Mouse (Mus musculus): ENCODE data around the gene Gm5431. TPM values are rescaled to one million over a fixed set of nuclear protein-coding genes. Genes with fewer than 3 reads are reported as not detected.

Gene Gm5431
- polyA plus RNA-seq, 1 experiment from 2014 or later = 0.28 TPM

DNA sequence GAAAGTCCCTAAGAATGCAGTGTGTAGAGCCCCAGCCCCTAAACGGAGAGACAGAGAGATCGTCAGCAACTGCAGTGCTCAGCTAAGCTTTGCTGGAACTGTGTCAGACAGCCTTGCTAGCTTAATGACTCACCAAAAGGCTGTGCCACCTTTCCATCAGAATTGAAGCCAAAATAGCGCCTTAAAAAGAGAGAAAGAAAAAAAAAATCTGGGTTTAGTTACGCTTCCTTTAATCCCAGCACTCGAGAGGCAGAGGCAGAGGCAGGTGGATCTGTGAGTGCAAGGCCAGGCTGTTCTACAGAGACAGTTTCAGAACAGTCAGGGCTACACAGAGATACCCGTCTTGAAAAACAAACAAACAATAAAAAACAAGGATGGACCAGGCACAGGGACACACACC lies 57.7 kb downstream of the Gm5431 start:
- Histone ChIP-seq H3K27me3 (replicated peaks; ENCODE audit: control insufficient read depth, insufficient read depth, low read length) (no peaks in the 10 kb centered on the region), H3K9me3 (ENCODE audit: control insufficient read depth, low read length) (no peaks in the 10 kb centered on the region), H3K36me3 (ENCODE audit: control insufficient read depth, insufficient read depth, low read length) (no peaks in the 10 kb centered on the region), H3K9ac (ENCODE audit: low read depth, low read length) (no peak overlapping the region), H3K4me2 (ENCODE audit: low read depth, low read length) (no peak overlapping the region), H3K4me3 (ENCODE audit: low read length) (no peak overlapping the region), H3K27ac (ENCODE audit: low read length) (no peak overlapping the region), H3K4me1 (ENCODE audit: control insufficient read depth, insufficient read depth, low read length) (0 out of 2 replicates have a peak, but pooled peaks cover 3% of the 10 kb centered on the region)
- ATAC-seq = no peak
- 57% methylated on average over 6 of the region's 6 CpGs for WGBS

DNA sequence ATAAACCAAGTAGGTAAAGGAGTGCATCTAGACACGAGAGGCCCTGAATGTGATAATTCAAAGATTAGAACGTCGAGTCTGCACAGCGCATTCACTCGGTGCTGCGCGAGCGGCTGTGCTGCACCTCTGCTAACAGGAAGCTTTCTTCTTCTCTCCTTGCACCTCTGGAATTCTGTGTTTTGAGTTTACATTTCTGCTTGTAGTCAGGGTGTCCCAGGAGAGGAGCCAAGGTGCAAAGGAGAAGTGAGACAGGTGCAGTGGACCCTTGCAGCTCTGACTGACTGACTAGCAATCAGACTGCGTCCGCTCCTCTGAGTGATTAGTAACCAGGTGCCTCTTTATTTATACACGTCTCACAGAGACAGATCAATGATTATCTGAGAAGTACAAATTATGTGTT lies 58.8 kb downstream of the Gm5431 start:
- Histone ChIP-seq H3K27me3 (replicated peaks; ENCODE audit: control insufficient read depth, insufficient read depth, low read length) (no peaks in the 10 kb centered on the region), H3K4me1 (ENCODE audit: control insufficient read depth, insufficient read depth, low read length) (peaks cover 9% of the 10 kb centered on the region), H3K4me2 (ENCODE audit: low read depth, low read length) (no peak overlapping the region), H3K36me3 (ENCODE audit: control insufficient read depth, insufficient read depth, low read length) (no peaks in the 10 kb centered on the region), H3K4me3 (ENCODE audit: low read length) (no peak overlapping the region), H3K9ac (ENCODE audit: low read depth, low read length) (no peak overlapping the region), H3K27ac (ENCODE audit: low read length) (no peak overlapping the region), H3K9me3 (ENCODE audit: control insufficient read depth, low read length) (no peaks in the 10 kb centered on the region)
- ATAC-seq = 0 out of 2 replicates have a peak, but pooled peaks have one; percentile 3
- WGBS = 58% methylated on average over 11 of the region's 11 CpGs

DNA sequence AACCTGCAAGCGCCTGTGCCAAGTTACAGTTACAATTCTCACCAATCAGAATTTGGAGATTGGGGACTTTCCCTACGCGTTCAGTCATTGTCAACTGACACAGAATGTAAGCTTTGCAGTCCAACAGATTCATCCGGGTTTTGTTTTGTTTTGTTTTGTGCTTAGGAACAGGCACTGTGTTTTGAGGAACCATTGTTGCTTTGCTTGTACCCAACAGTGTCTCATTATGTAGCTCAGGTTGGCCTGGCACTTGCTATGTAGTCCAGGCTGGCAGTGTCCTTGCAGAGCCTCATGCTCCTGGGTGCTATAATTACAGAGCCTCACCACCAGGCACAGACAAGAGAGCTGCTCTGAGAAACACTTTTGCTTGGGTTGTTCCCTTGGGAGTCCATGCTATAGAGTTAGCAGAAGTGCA lies 59.6 kb downstream of the Gm5431 start:
- no peak overlapping the region for H3K27ac ChIP-seq (ENCODE audit: low read length)

DNA sequence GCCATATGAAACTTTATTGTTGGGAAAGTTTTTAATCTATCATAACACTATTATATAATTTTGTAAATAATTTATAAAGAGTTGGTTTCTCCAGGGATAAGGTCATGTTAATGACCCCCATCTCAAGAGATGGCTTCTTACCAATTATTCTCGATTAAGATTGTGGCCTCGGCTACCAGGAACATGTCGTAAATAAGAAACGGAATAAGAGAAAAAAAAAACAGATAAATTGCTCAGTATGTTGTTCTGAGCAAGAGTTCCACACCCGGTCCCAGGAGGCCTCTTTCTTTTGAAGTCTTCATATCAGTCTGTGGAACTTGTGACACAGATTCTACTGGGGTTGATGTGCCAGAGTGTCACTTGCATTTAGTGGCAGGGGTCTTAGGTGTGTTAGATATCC lies 60.8 kb downstream of the Gm5431 start:
- Histone ChIP-seq H3K27me3 (replicated peaks; ENCODE audit: control insufficient read depth, insufficient read depth, low read length) (no peaks in the 10 kb centered on the region), H3K27ac (ENCODE audit: low read length) (no peak overlapping the region), H3K9ac (ENCODE audit: low read depth, low read length) (no peak overlapping the region), H3K36me3 (ENCODE audit: control insufficient read depth, insufficient read depth, low read length) (no peaks in the 10 kb centered on the region), H3K4me3 (ENCODE audit: low read length) (no peak overlapping the region), H3K9me3 (ENCODE audit: control insufficient read depth, low read length) (no peaks in the 10 kb centered on the region), H3K4me2 (ENCODE audit: low read depth, low read length) (no peak overlapping the region), H3K4me1 (ENCODE audit: control insufficient read depth, insufficient read depth, low read length) (peaks cover 15% of the 10 kb centered on the region)
- no peak for ATAC-seq
- WGBS = 84% methylated on average over 5 of the region's 5 CpGs

More for the DNA sequence above, 59.6 kb downstream of the Gm5431 start:
- Histone ChIP-seq H3K36me3 (ENCODE audit: control insufficient read depth, insufficient read depth, low read length) (no peaks in the 10 kb centered on the region), H3K4me1 (ENCODE audit: control insufficient read depth, insufficient read depth, low read length) (peaks cover 10% of the 10 kb centered on the region), H3K4me2 (ENCODE audit: low read depth, low read length) (no peak overlapping the region), H3K9me3 (ENCODE audit: control insufficient read depth, low read length) (no peaks in the 10 kb centered on the region), H3K4me3 (ENCODE audit: low read length) (no peak overlapping the region), H3K9ac (ENCODE audit: low read depth, low read length) (no peak overlapping the region), H3K27me3 (replicated peaks; ENCODE audit: control insufficient read depth, insufficient read depth, low read length) (no peaks in the 10 kb centered on the region)
- no peak for ATAC-seq
- WGBS = 85% methylated on average over 4 of the region's 4 CpGs

DNA sequence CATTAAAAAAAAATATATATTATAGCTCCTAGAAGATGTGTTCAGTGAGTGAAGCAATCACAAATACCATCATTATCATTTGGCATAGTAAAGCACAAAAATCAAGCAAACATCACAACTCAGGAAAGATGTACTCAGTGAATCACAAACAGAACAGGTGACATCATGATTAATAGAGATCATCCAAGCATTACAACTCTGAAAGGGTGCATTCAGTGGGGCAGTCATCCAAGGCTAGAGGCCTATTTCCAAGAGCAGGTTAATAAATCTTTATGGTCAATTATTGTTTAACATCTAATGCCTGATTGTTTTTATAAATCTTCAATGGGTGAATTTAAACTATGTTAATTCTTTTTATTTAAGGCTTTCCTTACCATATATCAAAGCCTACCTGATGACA lies 61.2 kb downstream of the Gm5431 start:
- H3K9me3 ChIP-seq (ENCODE audit: control insufficient read depth, low read length) = no peaks in the 10 kb centered on the region
- no peaks in the 10 kb centered on the region for H3K36me3 ChIP-seq (ENCODE audit: control insufficient read depth, insufficient read depth, low read length)
- H3K4me2 ChIP-seq (ENCODE audit: low read depth, low read length) = no peak overlapping the region
- H3K4me3 ChIP-seq (ENCODE audit: low read length) = no peak overlapping the region
- H3K27ac ChIP-seq (ENCODE audit: low read length) = no peak overlapping the region
- no peaks in the 10 kb centered on the region for H3K27me3 ChIP-seq (replicated peaks; ENCODE audit: control insufficient read depth, insufficient read depth, low read length)
- peaks cover 15% of the 10 kb centered on the region for H3K4me1 ChIP-seq (ENCODE audit: control insufficient read depth, insufficient read depth, low read length)
- H3K9ac ChIP-seq (ENCODE audit: low read depth, low read length) = no peak overlapping the region
- no peak for ATAC-seq

DNA sequence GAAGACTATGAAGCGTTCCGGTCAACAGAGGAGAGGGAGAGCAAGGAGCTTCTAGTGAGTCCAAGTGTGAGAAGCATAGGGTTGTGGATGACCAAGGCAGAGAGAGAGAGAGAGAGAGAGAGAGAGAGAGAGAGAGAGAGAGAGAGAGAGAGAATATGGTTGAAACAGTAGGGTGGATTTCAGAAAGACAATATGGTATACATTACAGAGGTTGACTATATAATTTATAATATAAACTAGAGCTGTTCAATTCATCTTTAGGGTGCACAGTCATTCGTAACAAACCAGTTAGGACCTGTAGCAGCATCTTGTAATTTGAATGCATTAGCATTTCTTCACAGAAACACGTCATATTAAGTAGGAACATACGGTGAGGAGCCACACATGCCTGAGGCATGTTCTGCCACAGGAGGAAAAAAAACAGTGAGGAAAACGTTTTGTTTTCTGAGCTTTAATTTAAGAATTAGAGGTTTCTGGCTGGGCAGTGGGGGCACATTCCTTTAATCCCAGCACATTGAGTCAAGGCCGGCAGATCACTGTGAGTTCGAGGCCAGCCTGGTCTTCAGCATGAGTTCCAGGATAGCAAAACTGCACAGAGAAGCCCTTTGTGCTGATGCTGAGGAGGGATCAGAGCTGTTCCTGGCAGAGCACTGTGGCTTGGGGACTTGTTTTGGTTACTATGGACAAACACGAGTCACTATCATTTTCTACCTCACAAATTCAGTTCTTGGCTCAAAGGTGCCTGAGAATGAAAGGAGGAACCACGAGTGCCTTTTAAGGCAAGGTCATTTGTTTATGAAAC lies 62.9 kb downstream of the Gm5431 start:
- H3K27ac ChIP-seq (ENCODE audit: low read length) = no peak overlapping the region
- ATAC-seq = no peak
- peaks cover 12% of the 10 kb centered on the region for H3K4me1 ChIP-seq (ENCODE audit: control insufficient read depth, insufficient read depth, low read length)
- peak overlapping the region; percentile 89 for H3K4me2 ChIP-seq (ENCODE audit: low read depth, low read length)
- 82% methylated on average over 10 of the region's 10 CpGs for WGBS
- H3K27me3 ChIP-seq (replicated peaks; ENCODE audit: control insufficient read depth, insufficient read depth, low read length) = no peaks in the 10 kb centered on the region
- 0 out of 2 replicates have a peak overlapping the region, but pooled peaks have one; percentile 82 for H3K9ac ChIP-seq (ENCODE audit: low read depth, low read length)
- no peak overlapping the region for H3K4me3 ChIP-seq (ENCODE audit: low read length)
- H3K9me3 ChIP-seq (ENCODE audit: control insufficient read depth, low read length) = no peaks in the 10 kb centered on the region
- H3K36me3 ChIP-seq (ENCODE audit: control insufficient read depth, insufficient read depth, low read length) = no peaks in the 10 kb centered on the region

DNA sequence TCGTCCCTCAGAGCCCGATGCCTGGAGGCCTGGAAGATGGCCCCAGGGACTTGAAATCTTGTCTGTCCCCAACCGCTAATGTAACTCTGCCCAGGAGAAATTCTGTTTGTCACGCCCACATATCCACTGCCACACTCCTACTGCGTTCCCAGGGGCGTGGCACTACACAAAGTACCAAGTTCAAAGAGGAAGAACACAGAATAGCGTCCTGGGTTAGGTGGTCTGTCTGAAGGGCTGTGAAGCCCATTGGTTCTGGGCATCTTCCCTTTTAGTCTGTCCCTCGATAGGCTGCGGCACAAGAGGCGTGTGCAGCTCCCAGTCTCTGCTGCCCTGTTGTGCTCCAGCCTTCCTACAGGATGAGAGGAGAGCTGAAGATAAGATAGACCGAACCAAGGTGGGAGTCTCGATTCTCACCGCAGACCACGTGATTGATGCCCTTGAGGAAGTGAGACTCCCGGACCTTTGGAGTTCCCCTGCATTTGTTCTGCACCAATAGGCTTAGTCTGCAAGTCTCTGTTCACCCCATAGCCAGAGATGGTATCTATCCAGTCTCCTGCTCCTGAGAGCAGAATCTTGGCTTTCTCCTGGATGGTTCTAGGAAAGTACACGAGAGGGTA lies 63.7 kb downstream of the Gm5431 start:
- peak overlapping the region; percentile 68 for H3K27ac ChIP-seq (ENCODE audit: low read length)
- peak; percentile 73 for ATAC-seq
- WGBS = 2% methylated on average over 16 of the region's 16 CpGs

More for the DNA sequence above, 63.7 kb downstream of the Gm5431 start:
- no peaks in the 10 kb centered on the region for H3K9me3 ChIP-seq (ENCODE audit: control insufficient read depth, low read length)
- no peaks in the 10 kb centered on the region for H3K36me3 ChIP-seq (ENCODE audit: control insufficient read depth, insufficient read depth, low read length)
- peak overlapping the region; percentile 89 for H3K4me2 ChIP-seq (ENCODE audit: low read depth, low read length)
- no peaks in the 10 kb centered on the region for H3K27me3 ChIP-seq (replicated peaks; ENCODE audit: control insufficient read depth, insufficient read depth, low read length)
- peak overlapping the region; percentile 82 for H3K9ac ChIP-seq (ENCODE audit: low read depth, low read length)
- peaks cover 12% of the 10 kb centered on the region for H3K4me1 ChIP-seq (ENCODE audit: control insufficient read depth, insufficient read depth, low read length)
- H3K4me3 ChIP-seq (ENCODE audit: low read length) = peak overlapping the region; percentile 93

Other genes starting within 250 kb of the Gm5431 start
- gene Rack1, start 101.9 kb downstream of the Gm5431 start, polyA plus RNA-seq (2015; fragmentation: Nextera tagmentation; extraction: Ambion mirVana) = 713 and 755 TPM in 2 replicates
- gene Trim41, start 84.9 kb downstream of the Gm5431 start, polyA plus RNA-seq (2015; fragmentation: Nextera tagmentation; extraction: Ambion mirVana) = 4.1 and 5.9 TPM in 2 replicates
- 0.78 and 1.2 TPM in 2 replicates for gene Trim7, start 76.1 kb downstream of the Gm5431 start, polyA plus RNA-seq (2015; fragmentation: Nextera tagmentation; extraction: Ambion mirVana)
- gene Gm12184, start 75.6 kb downstream of the Gm5431 start, polyA plus RNA-seq (2015; fragmentation: Nextera tagmentation; extraction: Ambion mirVana) = 1.3 and 1.4 TPM in 2 replicates
- 15.6 and 15.8 TPM in 2 replicates for gene Irgm1, start 30.5 kb downstream of the Gm5431 start, polyA plus RNA-seq (2015; fragmentation: Nextera tagmentation; extraction: Ambion mirVana)
- 3.5 and 4.6 TPM in 2 replicates for gene Psme2b, start 44.0 kb upstream of the Gm5431 start, polyA plus RNA-seq (2015; fragmentation: Nextera tagmentation; extraction: Ambion mirVana)
- gene Olfr56, start 76.7 kb upstream of the Gm5431 start, polyA plus RNA-seq (2015; fragmentation: Nextera tagmentation; extraction: Ambion mirVana) = 0.10 TPM in 1 of 2 replicates, not detected in the other
- 0.70 and 1.1 TPM in 2 replicates for gene 9930111J21Rik1, start 77.2 kb upstream of the Gm5431 start, polyA plus RNA-seq (2015; fragmentation: Nextera tagmentation; extraction: Ambion mirVana)
- gene Gm12185, start 90.0 kb upstream of the Gm5431 start, polyA plus RNA-seq (2015; fragmentation: Nextera tagmentation; extraction: Ambion mirVana) = not detected in 2 replicates
- gene Tgtp1, start 92.0 kb upstream of the Gm5431 start, polyA plus RNA-seq (2015; fragmentation: Nextera tagmentation; extraction: Ambion mirVana) = 1.9 and 2.1 TPM in 2 replicates
- 0.65 and 0.87 TPM in 2 replicates for gene 9930111J21Rik2, start 149.0 kb upstream of the Gm5431 start, polyA plus RNA-seq (2015; fragmentation: Nextera tagmentation; extraction: Ambion mirVana)
- gene Tgtp2, start 162.0 kb upstream of the Gm5431 start, polyA plus RNA-seq (2015; fragmentation: Nextera tagmentation; extraction: Ambion mirVana) = 0.86 and 1.0 TPM in 2 replicates
- 3.2 and 3.6 TPM in 2 replicates for gene Ifi47, start 174.4 kb upstream of the Gm5431 start, polyA plus RNA-seq (2015; fragmentation: Nextera tagmentation; extraction: Ambion mirVana)
- gene Olfr1396, start 212.7 kb upstream of the Gm5431 start, polyA plus RNA-seq (2015; fragmentation: Nextera tagmentation; extraction: Ambion mirVana) = not detected in 2 replicates
- gene Olfr1395, start 240.1 kb upstream of the Gm5431 start, polyA plus RNA-seq (2015; fragmentation: Nextera tagmentation; extraction: Ambion mirVana) = not detected in 2 replicates